Mouse (Mus musculus) C2C12 (cell line): ENCODE measurements at regions not wholly inside any gene's neighbourhood (a gene's known extent, or its start where the extent isn't known, plus 50 kb on each side); places are given as distances from the start of the nearest gene placed in this dataset.

Source experiments
- H3K27me3 ChIP-seq: one replicate; pipeline ENCODE4 v1.6.1; 2011; ENCODE audit not compliant: control insufficient read depth, insufficient read depth, insufficient read length
- H3K36me3 ChIP-seq: one replicate; pipeline ENCODE4 v1.6.1; 2011; ENCODE audit not compliant: control insufficient read depth, insufficient read depth
- H3K4me3 ChIP-seq: one replicate; pipeline ENCODE4 v1.5.1; 2011; ENCODE audit warnings: mild to moderate bottlenecking, control low read depth; ENCODE audit not compliant: poor library complexity, insufficient read depth, severe bottlenecking
- H3K79me2 ChIP-seq: one replicate; pipeline ENCODE4 v1.6.1; 2011; ENCODE audit not compliant: control insufficient read depth, insufficient read depth
- H3K79me3 ChIP-seq: one replicate; pipeline ENCODE4 v1.6.1; 2011; ENCODE audit warnings: low read depth, control low read depth
- H3ac ChIP-seq: one replicate; pipeline ENCODE3; 2011; ENCODE audit warnings: low read depth; ENCODE audit not compliant: control insufficient read depth, insufficient read length
- CEBPB ChIP-seq: IDR thresholded peaks from one replicate; pipeline ENCODE4 v1.6.1; 2011; ENCODE audit warnings: low read depth, mild to moderate bottlenecking, control low read depth, moderate library complexity
- CTCF ChIP-seq: IDR thresholded peaks from one replicate; pipeline ENCODE4 v1.5.1; 2011; ENCODE audit not compliant: control insufficient read depth, insufficient read depth, insufficient read length
- FOSL1 ChIP-seq: IDR thresholded peaks from one replicate; pipeline ENCODE4 v1.8.0; 2011; ENCODE audit warnings: mild to moderate bottlenecking, low read length; ENCODE audit not compliant: poor library complexity, insufficient read depth, severe bottlenecking
- MAX ChIP-seq: IDR thresholded peaks from one replicate; pipeline ENCODE4 v1.6.1; 2011; ENCODE audit warnings: mild to moderate bottlenecking, control low read depth
- MYOD1 ChIP-seq: IDR thresholded peaks from one replicate; pipeline ENCODE4 v1.6.1; 2011; ENCODE audit warnings: low read depth; ENCODE audit not compliant: control insufficient read depth, insufficient read length
- MYOG ChIP-seq: IDR thresholded peaks from one replicate; pipeline ENCODE4 v1.6.1; 2011; ENCODE audit not compliant: control insufficient read depth, insufficient read length; ENCODE audit errors: extremely low read depth
- USF1 ChIP-seq: IDR thresholded peaks from one replicate; pipeline ENCODE4 v1.6.1; 2011; ENCODE audit warnings: low read depth, mild to moderate bottlenecking, control low read depth, moderate library complexity

GRCm38 (mm10) chr2:148192946-148193345 lies 146.2 kb upstream of the Foxa2 start:
- Histone ChIP-seq H3K4me3 (no peak overlapping the region), H3K27me3 (no peaks in the 10 kb centered on the region), H3K36me3 (no peaks in the 10 kb centered on the region), H3ac (no peak overlapping the region), H3K79me2 (no peaks in the 10 kb centered on the region), H3K79me3 (no peaks in the 10 kb centered on the region)
- no peak for TF ChIP-seq CEBPB
- TF ChIP-seq MYOG, result no peak
- TF ChIP-seq MAX, result no peak
- no peak for TF ChIP-seq FOSL1
- TF ChIP-seq MYOD1, result no peak
- no peak for TF ChIP-seq USF1
- no peak for TF ChIP-seq CTCF

- H3K36me3 ChIP-seq, result no peaks in the 10 kb centered on the region
- peak; percentile 39 for TF ChIP-seq MAX
- no peak for TF ChIP-seq CEBPB
- no peak for TF ChIP-seq CTCF
- H3K27me3 ChIP-seq, result no peaks in the 10 kb centered on the region
- no peaks in the 10 kb centered on the region for H3K79me2 ChIP-seq
- H3K79me3 ChIP-seq, result no peaks in the 10 kb centered on the region
- no peak overlapping the region for H3K4me3 ChIP-seq
- no peak overlapping the region for H3ac ChIP-seq
These were observed 150.7 kb upstream of the Foxa2 start for GRCm38 (mm10) chr2:148197375-148198015.

- TF ChIP-seq CEBPB, result no peak
- no peak for TF ChIP-seq CTCF
- TF ChIP-seq USF1, result no peak
- TF ChIP-seq FOSL1, result no peak
- TF ChIP-seq MYOG, result no peak
- TF ChIP-seq MYOD1, result no peak
- Histone ChIP-seq H3K4me3 (no peak overlapping the region), H3K79me3 (no peaks in the 10 kb centered on the region), H3ac (no peak overlapping the region), H3K79me2 (no peaks in the 10 kb centered on the region), H3K36me3 (no peaks in the 10 kb centered on the region), H3K27me3 (no peaks in the 10 kb centered on the region)
These were observed 159.9 kb upstream of the Foxa2 start for GRCm38 (mm10) chr2:148206633-148207032.

GRCm38 (mm10) chr2:148210813-148211212 lies 164.0 kb upstream of the Foxa2 start:
- no peak for TF ChIP-seq MYOG
- TF ChIP-seq FOSL1, result no peak
- no peak for TF ChIP-seq MAX
- no peak for TF ChIP-seq CEBPB
- no peak for TF ChIP-seq MYOD1
- no peak for TF ChIP-seq USF1
- TF ChIP-seq CTCF, result no peak

GRCm38 (mm10) chr2:148217136-148217535 lies 170.4 kb upstream of the Foxa2 start:
- Histone ChIP-seq H3K4me3 (no peak overlapping the region), H3ac (no peak overlapping the region), H3K79me2 (no peaks in the 10 kb centered on the region), H3K79me3 (no peaks in the 10 kb centered on the region), H3K36me3 (no peaks in the 10 kb centered on the region), H3K27me3 (no peaks in the 10 kb centered on the region)
- TF ChIP-seq USF1, result no peak
- TF ChIP-seq CEBPB, result no peak
- TF ChIP-seq FOSL1, result no peak
- no peak for TF ChIP-seq MYOD1
- no peak for TF ChIP-seq MYOG

More at GRCm38 (mm10) chr2:148210813-148211212, 164.0 kb upstream of the Foxa2 start:
- H3K27me3 ChIP-seq, result no peaks in the 10 kb centered on the region
- H3K79me3 ChIP-seq, result no peaks in the 10 kb centered on the region
- no peaks in the 10 kb centered on the region for H3K79me2 ChIP-seq
- H3K4me3 ChIP-seq, result no peak overlapping the region
- no peak overlapping the region for H3ac ChIP-seq
- no peaks in the 10 kb centered on the region for H3K36me3 ChIP-seq

- no peak overlapping the region for H3ac ChIP-seq
- no peaks in the 10 kb centered on the region for H3K36me3 ChIP-seq
- no peak for TF ChIP-seq MAX
- TF ChIP-seq CTCF, result no peak
- TF ChIP-seq MYOD1, result no peak
- no peak for TF ChIP-seq FOSL1
- no peak for TF ChIP-seq CEBPB
- no peak for TF ChIP-seq MYOG
- no peak for TF ChIP-seq USF1
- no peaks in the 10 kb centered on the region for H3K79me3 ChIP-seq
- H3K27me3 ChIP-seq, result no peaks in the 10 kb centered on the region
- H3K79me2 ChIP-seq, result no peaks in the 10 kb centered on the region
- no peak overlapping the region for H3K4me3 ChIP-seq
These were observed 161.3 kb upstream of the Sstr4 start for GRCm38 (mm10) chr2:148233691-148234300.
